Mouse (Mus musculus) ES-Bruce4 (cell line): ENCODE measurements at regions not wholly inside any gene's neighbourhood (a gene's known extent, or its start where the extent isn't known, plus 50 kb on each side); places are given as distances from the start of the nearest gene placed in this dataset.

Experiments used
- CTCF ChIP-seq: IDR thresholded peaks from one replicate; pipeline ENCODE4 v1.8.1; 2011; ENCODE audit warnings: low read depth, low read length
- EP300 ChIP-seq: IDR thresholded peaks from 2 replicates; pipeline ENCODE4 v1.6.1; 2011; ENCODE audit warnings: low read depth, low read length; ENCODE audit not compliant: insufficient read depth
- POLR2A ChIP-seq: IDR thresholded peaks from one replicate; pipeline ENCODE4 v1.8.1; 2011; ENCODE audit warnings: low read length; ENCODE audit not compliant: insufficient read depth

GRCm38 (mm10) chr4:107738776-107739175 is 54.7 kb upstream of the Dmrtb1 start:
- TF ChIP-seq POLR2A (no peak), EP300 (no peak), CTCF (no peak)
